Mouse (Mus musculus): Measurements from ENCODE around the gene Maats1. TPM values are rescaled to one million over a fixed set of nuclear protein-coding genes. Genes with fewer than 3 reads are reported as not detected.

The Maats1 gene
- total and polyA plus RNA-seq, 3 experiments, result 0.03 TPM; not detected in 2

DNA sequence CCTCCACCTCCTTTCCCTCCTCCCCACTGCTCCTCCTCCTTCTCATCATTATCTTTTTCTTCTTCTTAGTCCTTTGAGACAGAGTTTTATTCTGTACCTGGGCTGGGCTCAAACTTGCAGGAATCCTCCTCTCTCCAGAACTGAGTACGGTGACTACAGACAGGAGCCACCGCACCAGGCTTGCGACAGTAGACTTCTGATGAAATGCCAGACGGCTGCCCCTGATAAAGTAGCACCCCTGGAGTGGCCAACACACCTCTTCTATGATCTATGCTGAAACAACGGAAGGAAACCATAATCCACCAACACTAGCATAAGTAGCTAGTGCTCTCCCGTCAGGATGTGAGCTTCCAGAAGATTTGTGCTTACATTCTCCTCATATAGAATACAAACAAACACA, 45.4 kb upstream of the Maats1 start:
- Histone ChIP-seq H3K36me3 (ENCODE audit: control insufficient read depth in 1 of 2, insufficient read depth in 2 of 2, low read length in 2 of 2) (peaks cover 0 to 42% of the 10 kb centered on the region in 2 experiments; a peak in 2 of 4 replicates), H3K27me3 (ENCODE audit: control insufficient read depth in 1 of 2, insufficient read depth in 2 of 2, low read length in 2 of 2) (no peaks in the 10 kb centered on the region), H3K9ac (ENCODE audit: control insufficient read depth, low read depth, low read length, poor library complexity, severe bottlenecking) (no peak overlapping the region), H3K9me3 (replicated peaks; ENCODE audit: insufficient read depth, low read length) (no peaks in the 10 kb centered on the region), H3K4me3 (ENCODE audit: control insufficient read depth in 1 of 2, insufficient read depth in 1 of 2, low read depth in 2 of 2, low read length in 2 of 2) (no peak overlapping the region), H3K79me2 (ENCODE audit: control insufficient read depth, insufficient read depth, low read length, poor library complexity) (no peaks in the 10 kb centered on the region), H3K27ac (ENCODE audit: control insufficient read depth, low read depth, low read length) (no peak overlapping the region), H3K4me1 (ENCODE audit: control insufficient read depth in 1 of 2, insufficient read depth in 2 of 2, low read length in 2 of 2) (peaks cover 34 to 39% of the 10 kb centered on the region in 2 experiments)
- TF ChIP-seq E2F4 (IDR thresholded peaks at IDR 0.05; ENCODE audit: borderline replicate concordance, low read depth, low read length) (no peak), MYB (IDR thresholded peaks at IDR 0.05; ENCODE audit: low read depth, low read length) (no peak), SIN3A (IDR thresholded peaks at IDR 0.05; ENCODE audit: low read length) (no peak)
- DNase-seq (ENCODE audit: low read depth, low spot score), result no peak

DNA sequence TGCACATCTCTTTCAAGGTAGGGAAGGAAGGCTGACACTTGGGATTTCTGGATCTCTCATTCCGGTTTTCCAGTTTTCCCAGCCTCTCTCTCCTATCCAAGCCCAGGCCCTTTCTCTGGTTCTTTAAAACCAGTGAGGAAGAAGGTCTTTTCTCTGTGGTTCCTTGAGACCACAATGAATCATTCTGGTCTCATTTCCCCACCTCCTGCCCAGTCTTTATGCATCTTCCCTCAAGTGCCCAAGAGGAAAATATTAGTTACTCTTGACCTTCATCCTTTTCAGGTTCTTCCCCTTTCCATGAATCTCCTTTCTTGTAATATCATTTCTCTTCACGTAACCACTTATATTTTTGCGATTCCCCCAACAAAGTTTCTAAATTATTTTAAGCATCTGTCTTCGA, 43.8 kb upstream of the Maats1 start:
- no peaks in the 10 kb centered on the region for H3K79me2 ChIP-seq (ENCODE audit: control insufficient read depth, insufficient read depth, low read length, poor library complexity)
- H3K27me3 ChIP-seq (ENCODE audit: control insufficient read depth in 1 of 2, insufficient read depth in 2 of 2, low read length in 2 of 2), result no peaks in the 10 kb centered on the region
- H3K27ac ChIP-seq (ENCODE audit: control insufficient read depth, low read depth, low read length), result peak overlapping the region; percentile 12; the same call in 1 of the 2 replicates
- no peak overlapping the region for H3K9ac ChIP-seq (ENCODE audit: control insufficient read depth, low read depth, low read length, poor library complexity, severe bottlenecking)
- no peak overlapping the region for H3K4me3 ChIP-seq (ENCODE audit: control insufficient read depth in 1 of 2, insufficient read depth in 1 of 2, low read depth in 2 of 2, low read length in 2 of 2)
- no peak for TF ChIP-seq JUND (IDR thresholded peaks at IDR 0.05; ENCODE audit: low read depth, low read length)
- no peak for TF ChIP-seq NRF1 (IDR thresholded peaks at IDR 0.05; ENCODE audit: insufficient read depth, low read depth, low read length, poor library complexity, severe bottlenecking)
- no peak for TF ChIP-seq SMC3 (IDR thresholded peaks at IDR 0.05; ENCODE audit: low read depth, low read length)
- no peak for TF ChIP-seq MYB (IDR thresholded peaks at IDR 0.05; ENCODE audit: low read depth, low read length)
- no peak for TF ChIP-seq SIN3A (IDR thresholded peaks at IDR 0.05; ENCODE audit: low read length)
- no peak for TF ChIP-seq MEF2A (IDR thresholded peaks at IDR 0.05; ENCODE audit: extremely low read depth, insufficient replicate concordance, low read depth, low read length, poor library complexity, severe bottlenecking)
- no peak for TF ChIP-seq POLR2AphosphoS5 (IDR thresholded peaks at IDR 0.05; ENCODE audit: borderline replicate concordance, low read depth, low read length)
- no peak for TF ChIP-seq MAX (IDR thresholded peaks at IDR 0.05; ENCODE audit: low read length)
- no peak for TF ChIP-seq ZKSCAN1 (IDR thresholded peaks at IDR 0.05; ENCODE audit: low read depth, low read length)
- no peak for TF ChIP-seq ETS1 (IDR thresholded peaks at IDR 0.05; ENCODE audit: low read depth, low read length)
- no peak for TF ChIP-seq GATA1 (IDR thresholded peaks at IDR 0.05; ENCODE audit: low read depth, low read length)
- TF ChIP-seq MXI1 (IDR thresholded peaks at IDR 0.05; ENCODE audit: low read depth, low read length), result no peak
- TF ChIP-seq HCFC1 (IDR thresholded peaks at IDR 0.05; ENCODE audit: low read depth, low read length), result no peak
- no peak for TF ChIP-seq ELF1 (IDR thresholded peaks at IDR 0.05; ENCODE audit: low read depth, low read length)
- no peak; a peak in 1 of 4 replicates for TF ChIP-seq EP300 (IDR thresholded peaks at IDR 0.05; ENCODE audit: low read depth in 1 of 2, low read length in 2 of 2)
- TF ChIP-seq ZC3H11A (IDR thresholded peaks at IDR 0.05; ENCODE audit: low read depth, low read length), result no peak
- H3K9me3 ChIP-seq (replicated peaks; ENCODE audit: insufficient read depth, low read length), result no peaks in the 10 kb centered on the region
- peaks cover 0 to 42% of the 10 kb centered on the region in 2 experiments; a peak in 2 of 4 replicates for H3K36me3 ChIP-seq (ENCODE audit: control insufficient read depth in 1 of 2, insufficient read depth in 2 of 2, low read length in 2 of 2)
- H3K4me1 ChIP-seq (ENCODE audit: control insufficient read depth in 1 of 2, insufficient read depth in 2 of 2, low read length in 2 of 2), result peaks cover 34 to 39% of the 10 kb centered on the region in 2 experiments
- DNase-seq (ENCODE audit: low read depth, low spot score), result no peak

Data from MEL (cell line).